Mouse (Mus musculus): ENCODE data around the gene Gm6020. TPM values are rescaled to one million over a fixed set of nuclear protein-coding genes. Genes with fewer than 3 reads are reported as not detected.

Gm6020 gene
- total and polyA plus RNA-seq, 2 experiments from 2014 or later = not detected

- Histone ChIP-seq H3K4me2 (ENCODE audit: low read depth, low read length, poor library complexity, severe bottlenecking) (peak overlapping the region; percentile 81), H3K36me3 (ENCODE audit: insufficient read depth, low read length) (no peaks in the 10 kb centered on the region), H3K4me3 (ENCODE audit: low read depth, low read length) (peak overlapping the region; percentile 57), H3K27ac (ENCODE audit: low read depth, low read length) (peak overlapping the region; percentile 95), H3K27me3 (ENCODE audit: insufficient read depth, low read length) (no peaks in the 10 kb centered on the region), H3K9ac (replicated peaks; ENCODE audit: low read length, poor library complexity, severe bottlenecking) (peak overlapping the region; percentile 70), H3K9me3 (ENCODE audit: low read length) (no peaks in the 10 kb centered on the region), H3K4me1 (ENCODE audit: insufficient read depth, low read length) (no peaks in the 10 kb centered on the region; the same call in 1 of the 2 replicates)
- TF ChIP-seq CTCF (IDR thresholded peaks at IDR 0.05) = no peak
- DNase-seq (ENCODE audit: low spot score) (no peak), ATAC-seq (ENCODE audit: low FRiP score) (peak; percentile 14)
- WGBS = 39% methylated on average over 53 of the region's 53 CpGs
Observed at GRCm38 (mm10) chr19:61224678-61225525, 41.2 kb downstream of the Gm6020 start.

DNA sequence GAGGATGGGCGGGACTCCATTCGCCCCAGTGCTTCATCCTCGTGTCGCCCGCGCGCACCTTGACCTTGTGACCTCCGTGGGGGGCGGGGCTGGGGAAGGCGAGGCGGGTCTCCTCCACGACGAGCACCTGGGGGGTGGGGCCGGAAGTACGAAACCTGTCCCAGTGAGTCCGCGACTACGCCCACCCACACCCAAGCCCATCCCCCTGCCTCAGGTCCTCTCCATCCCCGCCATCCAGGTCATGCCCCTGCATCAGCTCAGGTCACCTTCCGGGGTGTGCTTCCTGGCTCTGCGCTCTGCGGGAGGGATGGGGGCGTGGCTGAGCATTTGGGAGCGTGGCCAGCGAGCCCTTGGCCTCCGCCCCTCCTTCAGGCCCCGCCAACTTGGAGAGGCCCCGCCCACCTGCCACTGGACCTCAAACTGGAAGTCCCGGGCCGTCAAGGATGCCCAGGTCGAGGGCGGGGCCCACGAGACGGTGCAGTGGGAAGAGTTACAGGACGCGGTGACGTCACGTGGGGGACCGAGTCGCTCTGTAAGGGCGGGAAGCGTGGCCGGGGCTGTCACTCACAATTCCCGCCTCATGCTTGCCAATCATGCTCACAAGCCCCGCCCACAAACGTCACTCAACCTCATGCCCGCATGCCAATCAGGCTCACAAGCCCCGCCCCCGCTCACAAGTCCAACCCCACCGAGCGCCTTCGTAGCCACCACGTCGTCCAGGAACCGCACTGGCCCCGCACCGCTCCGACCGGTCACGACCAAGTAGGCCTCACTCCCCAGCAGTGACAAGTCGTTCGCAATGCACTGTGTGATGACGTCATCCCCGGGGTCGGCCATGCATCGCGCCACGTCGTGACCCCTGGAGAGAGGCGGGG is 42.1 kb downstream of the Gm6020 start:
- no peak for TF ChIP-seq CTCF (IDR thresholded peaks at IDR 0.05)
- no peaks in the 10 kb centered on the region for H3K27me3 ChIP-seq (ENCODE audit: insufficient read depth, low read length)
- no peaks in the 10 kb centered on the region; the same call in 1 of the 2 replicates for H3K4me1 ChIP-seq (ENCODE audit: insufficient read depth, low read length)
- no peaks in the 10 kb centered on the region for H3K36me3 ChIP-seq (ENCODE audit: insufficient read depth, low read length)
- WGBS = 7% methylated on average over 65 of the region's 70 CpGs
- ATAC-seq (ENCODE audit: low FRiP score) (peak; percentile 75), DNase-seq (ENCODE audit: low spot score) (peak; percentile 96)
- peak overlapping the region; percentile 95 for H3K27ac ChIP-seq (ENCODE audit: low read depth, low read length)
- H3K9ac ChIP-seq (replicated peaks; ENCODE audit: low read length, poor library complexity, severe bottlenecking) = peak overlapping the region; percentile 70
- peak overlapping the region; percentile 57 for H3K4me3 ChIP-seq (ENCODE audit: low read depth, low read length)
- H3K4me2 ChIP-seq (ENCODE audit: low read depth, low read length, poor library complexity, severe bottlenecking) = peak overlapping the region; percentile 81
- H3K9me3 ChIP-seq (ENCODE audit: low read length) = no peaks in the 10 kb centered on the region

GRCm38 (mm10) chr19:61226401-61226927 is 42.8 kb downstream of the Gm6020 start:
- peak; percentile 68 for ATAC-seq (ENCODE audit: low FRiP score)
- Histone ChIP-seq H3K27ac (ENCODE audit: low read depth, low read length) (peak overlapping the region; percentile 95), H3K4me1 (ENCODE audit: insufficient read depth, low read length) (no peaks in the 10 kb centered on the region; the same call in 1 of the 2 replicates), H3K36me3 (ENCODE audit: insufficient read depth, low read length) (no peaks in the 10 kb centered on the region), H3K4me2 (ENCODE audit: low read depth, low read length, poor library complexity, severe bottlenecking) (peak overlapping the region; percentile 81), H3K4me3 (ENCODE audit: low read depth, low read length) (peak overlapping the region; percentile 57), H3K27me3 (ENCODE audit: insufficient read depth, low read length) (no peaks in the 10 kb centered on the region), H3K9ac (replicated peaks; ENCODE audit: low read length, poor library complexity, severe bottlenecking) (peak overlapping the region; percentile 70), H3K9me3 (ENCODE audit: low read length) (no peaks in the 10 kb centered on the region)
- DNase-seq (ENCODE audit: low spot score) = peak; percentile 92
- TF ChIP-seq CTCF (IDR thresholded peaks at IDR 0.05) = peak; percentile 48
- WGBS = 3% methylated on average over 65 of the region's 71 CpGs

DNA sequence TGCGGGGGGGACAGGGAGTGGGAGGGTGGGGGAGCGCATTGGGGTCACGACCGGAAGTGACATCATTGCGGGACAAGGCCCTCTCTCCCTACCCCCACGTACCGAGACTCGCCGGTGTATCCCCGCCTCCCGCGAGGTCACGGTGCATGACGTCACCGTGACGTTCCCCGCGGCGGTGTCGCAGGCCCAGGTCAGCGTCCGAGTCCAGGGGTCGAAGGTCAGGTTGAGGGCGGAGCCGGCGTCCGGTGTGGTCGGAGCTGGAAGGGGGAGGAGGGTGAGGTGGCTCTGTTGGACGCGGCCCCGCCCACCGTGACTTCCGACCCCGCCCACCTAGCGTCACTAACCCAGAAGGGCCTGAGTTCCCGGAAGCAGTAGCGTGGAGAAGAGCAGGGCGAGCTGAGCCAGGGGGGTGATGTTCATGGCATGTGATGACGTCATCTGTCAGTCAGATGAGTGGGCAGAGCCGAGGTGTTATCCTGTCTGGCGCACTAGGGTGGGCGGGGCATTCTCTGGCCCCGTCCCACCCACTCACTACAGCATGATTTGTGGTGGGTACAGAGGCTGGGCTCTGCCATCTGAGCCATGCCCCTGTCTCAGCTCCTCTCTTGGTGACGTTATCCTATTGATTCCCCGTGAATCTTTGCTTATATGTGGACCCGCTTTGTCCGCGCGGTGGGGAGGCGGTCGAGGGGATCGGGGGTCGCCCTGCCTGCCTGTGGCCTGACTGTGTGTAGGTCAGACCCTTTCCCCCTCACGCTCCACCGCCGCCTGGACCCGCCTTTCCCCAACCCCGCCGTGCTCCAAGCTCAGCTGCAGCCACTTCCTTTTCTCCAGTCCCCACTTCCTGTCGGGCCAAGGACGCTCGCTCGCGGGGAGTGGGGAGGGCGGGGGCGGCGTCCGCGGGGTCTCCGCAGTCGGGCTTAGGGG is 43.5 kb downstream of the Gm6020 start:
- peak overlapping the region; percentile 57 for H3K4me3 ChIP-seq (ENCODE audit: low read depth, low read length)
- 5% methylated on average over 70 of the region's 71 CpGs for WGBS
- peak overlapping the region; percentile 81 for H3K4me2 ChIP-seq (ENCODE audit: low read depth, low read length, poor library complexity, severe bottlenecking)
- no peaks in the 10 kb centered on the region for H3K36me3 ChIP-seq (ENCODE audit: insufficient read depth, low read length)
- ATAC-seq (ENCODE audit: low FRiP score) (peak; percentile 87), DNase-seq (ENCODE audit: low spot score) (peak; percentile 97)
- peak overlapping the region; percentile 52 for H3K9ac ChIP-seq (replicated peaks; ENCODE audit: low read length, poor library complexity, severe bottlenecking)
- no peaks in the 10 kb centered on the region for H3K9me3 ChIP-seq (ENCODE audit: low read length)
- H3K4me1 ChIP-seq (ENCODE audit: insufficient read depth, low read length) = no peaks in the 10 kb centered on the region; the same call in 1 of the 2 replicates
- TF ChIP-seq CTCF (IDR thresholded peaks at IDR 0.05) = no peak
- peak overlapping the region; percentile 95 for H3K27ac ChIP-seq (ENCODE audit: low read depth, low read length)
- no peaks in the 10 kb centered on the region for H3K27me3 ChIP-seq (ENCODE audit: insufficient read depth, low read length)

All from midbrain, postnatal 0 days (tissue).